Mouse (Mus musculus): ENCODE data around the gene Rnf126. TPM values are rescaled to one million over a fixed set of nuclear protein-coding genes. Genes with fewer than 3 reads are reported as not detected.

Rnf126 gene
- polyA plus RNA-seq (2014; fragmentation: Nextera tagmentation; extraction: Ambion mirVana), result 118 TPM in 2 replicates

- Histone ChIP-seq H3K36me3 (ENCODE audit: control insufficient read depth, insufficient read depth, low read length) (peaks cover 1% of the 10 kb centered on the region; the same call in 1 of the 2 replicates), H3K9ac (ENCODE audit: low read length) (peak within 1 kb of the TSS; percentile 96), H3K27me3 (ENCODE audit: control insufficient read depth, insufficient read depth, low read length) (no peaks in the 10 kb centered on the region), H3K27ac (ENCODE audit: low read depth, low read length) (peak within 1 kb of the TSS; percentile 88), H3K4me2 (ENCODE audit: low read depth, low read length, severe bottlenecking) (peak within 1 kb of the TSS; percentile 91), H3K4me1 (replicated peaks; ENCODE audit: control insufficient read depth, insufficient read depth, low read length) (peaks cover 10% of the 10 kb centered on the region), H3K9me3 (ENCODE audit: control insufficient read depth, low read length) (no peaks in the 10 kb centered on the region), H3K4me3 (ENCODE audit: low read depth, low read length) (peak within 1 kb of the TSS; percentile 96)
- DNase-seq (ENCODE audit: low spot score) (peak; percentile 99), ATAC-seq (replicated peaks; ENCODE audit: low FRiP score) (peak; percentile 92)
- under 1% methylated on average over 84 of the region's 101 CpGs for WGBS
Observed at GRCm38 (mm10) chr10:79766508-79767325, at the start of gene Rnf126. Rnf126 (minus strand) TSS chr10:79766952.

GRCm38 (mm10) chr10:79815671-79816494, 49.1 kb upstream of the Rnf126 start:
- Histone ChIP-seq H3K36me3 (ENCODE audit: control insufficient read depth, insufficient read depth, low read length) (peaks cover 13% of the 10 kb centered on the region), H3K4me3 (ENCODE audit: low read depth, low read length) (no peak overlapping the region), H3K4me2 (ENCODE audit: low read depth, low read length, severe bottlenecking) (no peak overlapping the region), H3K9ac (ENCODE audit: low read length) (no peak overlapping the region), H3K4me1 (replicated peaks; ENCODE audit: control insufficient read depth, insufficient read depth, low read length) (no peaks in the 10 kb centered on the region), H3K9me3 (ENCODE audit: control insufficient read depth, low read length) (no peaks in the 10 kb centered on the region), H3K27ac (ENCODE audit: low read depth, low read length) (no peak overlapping the region), H3K27me3 (ENCODE audit: control insufficient read depth, insufficient read depth, low read length) (no peaks in the 10 kb centered on the region)
- 91% methylated on average over 12 of the region's 12 CpGs for WGBS
- no peak for DNase-seq (ENCODE audit: low spot score)
- ATAC-seq (replicated peaks; ENCODE audit: low FRiP score), result no peak

GRCm38 (mm10) chr10:79814271-79814842, 47.6 kb upstream of the Rnf126 start:
- H3K4me2 ChIP-seq (ENCODE audit: low read depth, low read length, severe bottlenecking), result no peak overlapping the region
- 86% methylated on average over 5 of the region's 5 CpGs for WGBS

GRCm38 (mm10) chr10:79811736-79812637, 45.2 kb upstream of the Rnf126 start:
- Histone ChIP-seq H3K4me2 (ENCODE audit: low read depth, low read length, severe bottlenecking) (no peak overlapping the region), H3K9ac (ENCODE audit: low read length) (no peak overlapping the region), H3K27ac (ENCODE audit: low read depth, low read length) (no peak overlapping the region), H3K4me3 (ENCODE audit: low read depth, low read length) (no peak overlapping the region), H3K36me3 (ENCODE audit: control insufficient read depth, insufficient read depth, low read length) (peaks cover 13% of the 10 kb centered on the region), H3K4me1 (replicated peaks; ENCODE audit: control insufficient read depth, insufficient read depth, low read length) (no peaks in the 10 kb centered on the region), H3K27me3 (ENCODE audit: control insufficient read depth, insufficient read depth, low read length) (no peaks in the 10 kb centered on the region), H3K9me3 (ENCODE audit: control insufficient read depth, low read length) (no peaks in the 10 kb centered on the region)
- DNase-seq (ENCODE audit: low spot score) (peak; percentile 93), ATAC-seq (replicated peaks; ENCODE audit: low FRiP score) (peak; percentile 65)
- 32% methylated on average over 15 of the region's 15 CpGs for WGBS

More at GRCm38 (mm10) chr10:79814271-79814842, 47.6 kb upstream of the Rnf126 start:
- H3K9ac ChIP-seq (ENCODE audit: low read length), result no peak overlapping the region
- ATAC-seq (replicated peaks; ENCODE audit: low FRiP score) (no peak), DNase-seq (ENCODE audit: low spot score) (no peak)
- no peaks in the 10 kb centered on the region for H3K4me1 ChIP-seq (replicated peaks; ENCODE audit: control insufficient read depth, insufficient read depth, low read length)
- no peaks in the 10 kb centered on the region for H3K9me3 ChIP-seq (ENCODE audit: control insufficient read depth, low read length)
- peaks cover 19% of the 10 kb centered on the region for H3K36me3 ChIP-seq (ENCODE audit: control insufficient read depth, insufficient read depth, low read length)
- H3K27ac ChIP-seq (ENCODE audit: low read depth, low read length), result no peak overlapping the region
- H3K4me3 ChIP-seq (ENCODE audit: low read depth, low read length), result no peak overlapping the region
- H3K27me3 ChIP-seq (ENCODE audit: control insufficient read depth, insufficient read depth, low read length), result no peaks in the 10 kb centered on the region

GRCm38 (mm10) chr10:79808728-79809127, 42.0 kb upstream of the Rnf126 start:
- peaks cover 10% of the 10 kb centered on the region for H3K4me1 ChIP-seq (replicated peaks; ENCODE audit: control insufficient read depth, insufficient read depth, low read length)
- no peaks in the 10 kb centered on the region for H3K9me3 ChIP-seq (ENCODE audit: control insufficient read depth, low read length)
- H3K4me3 ChIP-seq (ENCODE audit: low read depth, low read length), result no peak overlapping the region
- H3K4me2 ChIP-seq (ENCODE audit: low read depth, low read length, severe bottlenecking), result no peak overlapping the region
- 92% methylated on average over 11 of the region's 11 CpGs for WGBS
- no peak overlapping the region for H3K9ac ChIP-seq (ENCODE audit: low read length)
- DNase-seq (ENCODE audit: low spot score) (no peak), ATAC-seq (replicated peaks; ENCODE audit: low FRiP score) (no peak)
- no peaks in the 10 kb centered on the region for H3K27me3 ChIP-seq (ENCODE audit: control insufficient read depth, insufficient read depth, low read length)
- no peak overlapping the region for H3K27ac ChIP-seq (ENCODE audit: low read depth, low read length)
- H3K36me3 ChIP-seq (ENCODE audit: control insufficient read depth, insufficient read depth, low read length), result peaks cover 7% of the 10 kb centered on the region

GRCm38 (mm10) chr10:79807826-79808225, 41.1 kb upstream of the Rnf126 start:
- Histone ChIP-seq H3K4me1 (replicated peaks; ENCODE audit: control insufficient read depth, insufficient read depth, low read length) (peaks cover 15% of the 10 kb centered on the region), H3K9ac (ENCODE audit: low read length) (no peak overlapping the region), H3K4me2 (ENCODE audit: low read depth, low read length, severe bottlenecking) (no peak overlapping the region), H3K27ac (ENCODE audit: low read depth, low read length) (peak overlapping the region; percentile 39; the same call in 1 of the 2 replicates), H3K36me3 (ENCODE audit: control insufficient read depth, insufficient read depth, low read length) (peaks cover 7% of the 10 kb centered on the region), H3K4me3 (ENCODE audit: low read depth, low read length) (no peak overlapping the region), H3K9me3 (ENCODE audit: control insufficient read depth, low read length) (no peaks in the 10 kb centered on the region), H3K27me3 (ENCODE audit: control insufficient read depth, insufficient read depth, low read length) (no peaks in the 10 kb centered on the region)
- 77% methylated on average over 11 of the region's 11 CpGs for WGBS
- no peak for ATAC-seq (replicated peaks; ENCODE audit: low FRiP score)
- peak; percentile 53 for DNase-seq (ENCODE audit: low spot score)

- Histone ChIP-seq H3K36me3 (ENCODE audit: control insufficient read depth, insufficient read depth, low read length) (peaks cover 7% of the 10 kb centered on the region), H3K4me3 (ENCODE audit: low read depth, low read length) (no peak overlapping the region), H3K4me1 (replicated peaks; ENCODE audit: control insufficient read depth, insufficient read depth, low read length) (peaks cover 24% of the 10 kb centered on the region), H3K4me2 (ENCODE audit: low read depth, low read length, severe bottlenecking) (no peak overlapping the region), H3K27ac (ENCODE audit: low read depth, low read length) (no peak overlapping the region), H3K9ac (ENCODE audit: low read length) (no peak overlapping the region), H3K27me3 (ENCODE audit: control insufficient read depth, insufficient read depth, low read length) (no peaks in the 10 kb centered on the region), H3K9me3 (ENCODE audit: control insufficient read depth, low read length) (no peaks in the 10 kb centered on the region)
- WGBS, result 76% methylated on average over 10 of the region's 10 CpGs
- ATAC-seq (replicated peaks; ENCODE audit: low FRiP score), result no peak
- DNase-seq (ENCODE audit: low spot score), result no peak
Observed at GRCm38 (mm10) chr10:79806972-79807371, 40.2 kb upstream of the Rnf126 start.

- H3K9me3 ChIP-seq (ENCODE audit: control insufficient read depth, low read length), result no peaks in the 10 kb centered on the region
- no peak overlapping the region for H3K9ac ChIP-seq (ENCODE audit: low read length)
- no peaks in the 10 kb centered on the region for H3K27me3 ChIP-seq (ENCODE audit: control insufficient read depth, insufficient read depth, low read length)
- ATAC-seq (replicated peaks; ENCODE audit: low FRiP score) (no peak), DNase-seq (ENCODE audit: low spot score) (no peak)
- no peak overlapping the region for H3K27ac ChIP-seq (ENCODE audit: low read depth, low read length)
- peaks cover 26% of the 10 kb centered on the region for H3K4me1 ChIP-seq (replicated peaks; ENCODE audit: control insufficient read depth, insufficient read depth, low read length)
- H3K4me3 ChIP-seq (ENCODE audit: low read depth, low read length), result no peak overlapping the region
- WGBS, result 87% methylated on average over 9 of the region's 9 CpGs
- no peak overlapping the region for H3K4me2 ChIP-seq (ENCODE audit: low read depth, low read length, severe bottlenecking)
- H3K36me3 ChIP-seq (ENCODE audit: control insufficient read depth, insufficient read depth, low read length), result peaks cover 7% of the 10 kb centered on the region
Observed at GRCm38 (mm10) chr10:79806331-79806730, 39.6 kb upstream of the Rnf126 start.

Measured in forebrain, embryonic 11.5 days (tissue).